Mouse (Mus musculus) fibroblast of lung, adult 2 months (primary cell): ENCODE data around the gene Oxsr1.
"Not testable (repeated sequence)": the region's sequence is repeated elsewhere in the genome, so short reads cannot be mapped to it uniquely, and the experiment has no call there.

Experiments used
- DNase-seq: peaks from one replicate; pipeline ENCODE4 v3.0.0-alpha.2; 2011; ENCODE audit warnings: low read depth

The Oxsr1 gene

GRCm38 (mm10) chr9:119322289-119323259 is at the start of gene Oxsr1:
Gene Oxsr1, minus strand, starts transcription at chr9:119322427.
- DNase-seq = peak; percentile 99

- no peak for DNase-seq
Measured at GRCm38 (mm10) chr9:119371251-119371650, 49.0 kb upstream of the Oxsr1 start.

GRCm38 (mm10) chr9:119370770-119371169 is 48.5 kb upstream of the Oxsr1 start:
- not testable (repeated sequence) for DNase-seq

- DNase-seq = no peak
Measured at GRCm38 (mm10) chr9:119368367-119368766, 46.1 kb upstream of the Oxsr1 start.

GRCm38 (mm10) chr9:119365284-119365683 is 43.1 kb upstream of the Oxsr1 start, which contains the start of gene Slc22a14:
Gene Slc22a14, minus strand, starts transcription at chr9:119365553.
- DNase-seq = no peak

GRCm38 (mm10) chr9:119363229-119363628 is 41.0 kb upstream of the Oxsr1 start:
- no peak for DNase-seq

GRCm38 (mm10) chr9:119361416-119361815 is 39.2 kb upstream of the Oxsr1 start:
- DNase-seq = no peak

- DNase-seq = no peak
Measured at GRCm38 (mm10) chr9:119358058-119358429, 35.8 kb upstream of the Oxsr1 start.

GRCm38 (mm10) chr9:119357331-119358057 is 35.3 kb upstream of the Oxsr1 start, which contains the start of gene Xylb:
Gene Xylb, plus strand, starts transcription at chr9:119357381.
- DNase-seq = peak; percentile 57

- DNase-seq = no peak
Measured at GRCm38 (mm10) chr9:119355943-119356342, 33.7 kb upstream of the Oxsr1 start.

- no peak for DNase-seq
Measured at GRCm38 (mm10) chr9:119353926-119354325, 31.7 kb upstream of the Oxsr1 start.

GRCm38 (mm10) chr9:119352060-119352459 is 29.8 kb upstream of the Oxsr1 start:
- peak; percentile 38 for DNase-seq

- DNase-seq = no peak
Measured at GRCm38 (mm10) chr9:119350947-119351705, 28.9 kb upstream of the Oxsr1 start.

- no peak for DNase-seq
Measured at GRCm38 (mm10) chr9:119350531-119350930, 28.3 kb upstream of the Oxsr1 start.

GRCm38 (mm10) chr9:119346376-119346775 is 24.1 kb upstream of the Oxsr1 start:
- no peak for DNase-seq

GRCm38 (mm10) chr9:119342728-119343127 is 20.5 kb upstream of the Oxsr1 start:
- no peak for DNase-seq

- DNase-seq = peak; percentile 98
Measured at GRCm38 (mm10) chr9:119340909-119341816, 18.9 kb upstream of the Oxsr1 start, which contains the start of gene Myd88. Gene Myd88, minus strand, starts transcription at chr9:119341411.

GRCm38 (mm10) chr9:119340212-119340580 is 18.0 kb upstream of the Oxsr1 start:
- no peak for DNase-seq

GRCm38 (mm10) chr9:119339558-119340211 is 17.5 kb upstream of the Oxsr1 start, which contains the start of gene Acaa1a:
Gene Acaa1a, plus strand, starts transcription at chr9:119339676.
- DNase-seq = peak; percentile 58

- no peak for DNase-seq
Measured at GRCm38 (mm10) chr9:119339106-119339505, 16.9 kb upstream of the Oxsr1 start.
